Mouse (Mus musculus) ES-Bruce4 (cell line): ENCODE measurements around the gene Mnat1.

ENCODE experiments used
- CTCF ChIP-seq: IDR thresholded peaks from one replicate; pipeline ENCODE4 v1.8.1; 2011; ENCODE audit warnings: low read depth, low read length
- EP300 ChIP-seq: IDR thresholded peaks from 2 replicates; pipeline ENCODE4 v1.6.1; 2011; ENCODE audit warnings: low read depth, low read length; ENCODE audit not compliant: insufficient read depth
- POLR2A ChIP-seq: IDR thresholded peaks from one replicate; pipeline ENCODE4 v1.8.1; 2011; ENCODE audit warnings: low read length; ENCODE audit not compliant: insufficient read depth

DNA sequence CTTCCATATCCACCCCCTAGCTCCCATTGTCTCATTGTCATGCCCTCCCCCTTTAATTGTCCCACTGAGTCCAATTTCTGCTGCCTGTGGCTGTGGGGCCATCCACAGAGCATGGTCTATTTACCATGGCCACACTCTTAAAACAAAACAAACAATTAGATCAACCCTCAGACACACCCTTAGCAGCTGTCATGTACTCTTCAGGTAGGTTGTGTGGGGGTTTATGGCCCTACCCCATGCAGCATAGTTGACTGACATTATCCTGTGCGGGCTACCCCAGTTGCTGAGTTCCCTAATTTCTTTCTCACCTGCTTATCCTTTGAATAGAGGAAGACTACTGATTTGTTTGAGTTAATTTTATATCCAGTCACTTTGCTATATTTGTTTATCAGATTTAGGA lies 136.8 kb downstream of the Mnat1 start:
- TF ChIP-seq CTCF (no peak), POLR2A (no peak), EP300 (no peak)
